Mouse (Mus musculus) testis, adult 2 months (tissue): ENCODE measurements around the gene Use1.

Source experiments
- CTCF ChIP-seq: fragments of 200-500 bp; IDR thresholded peaks from 2 replicates; pipeline ENCODE4 v1.5.1; 2012; ENCODE audit warnings: low read depth, mild to moderate bottlenecking, inconsistent platforms, low read length, moderate library complexity; ENCODE audit not compliant: control insufficient read depth, insufficient read depth, insufficient replicate concordance
- POLR2A ChIP-seq: fragments of 200-500 bp; IDR thresholded peaks from 2 replicates; pipeline ENCODE4 v1.6.1; 2012; ENCODE audit warnings: low read depth, mild to moderate bottlenecking, inconsistent platforms, low read length, moderate library complexity; ENCODE audit not compliant: control insufficient read depth

DNA sequence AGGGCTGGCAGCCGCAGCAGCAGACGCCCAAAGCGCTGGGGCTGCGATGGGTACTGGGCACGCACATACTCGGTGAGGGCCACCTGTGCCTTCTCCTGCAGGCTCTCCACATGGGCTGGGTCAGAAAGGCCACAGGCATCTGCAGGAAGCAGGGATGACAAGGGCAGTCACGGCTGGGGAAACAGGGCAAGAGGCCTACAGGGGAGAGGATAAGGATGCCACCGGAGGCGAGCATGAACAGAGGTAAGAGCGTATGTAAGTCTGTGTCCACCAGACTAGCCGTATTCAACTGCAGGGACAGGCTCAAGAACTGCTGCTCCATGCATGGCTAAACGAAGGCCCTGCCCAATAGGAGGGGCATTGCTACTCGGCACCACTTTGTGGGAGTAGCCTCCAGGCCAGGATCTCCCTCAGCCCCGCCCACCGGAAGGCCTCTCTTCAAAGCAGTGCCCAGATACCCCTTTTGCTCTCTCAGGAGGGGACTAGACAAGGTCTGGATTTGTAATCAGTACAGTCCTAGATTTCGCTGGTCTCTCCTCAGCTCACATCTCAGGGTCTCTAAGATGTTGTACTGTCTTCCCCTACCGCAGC, 8.1 kb downstream of the Use1 start:
- TF ChIP-seq CTCF (no peak), POLR2A (no peak)
